Mouse (Mus musculus): ENCODE data around the gene Megf11.

DNA sequence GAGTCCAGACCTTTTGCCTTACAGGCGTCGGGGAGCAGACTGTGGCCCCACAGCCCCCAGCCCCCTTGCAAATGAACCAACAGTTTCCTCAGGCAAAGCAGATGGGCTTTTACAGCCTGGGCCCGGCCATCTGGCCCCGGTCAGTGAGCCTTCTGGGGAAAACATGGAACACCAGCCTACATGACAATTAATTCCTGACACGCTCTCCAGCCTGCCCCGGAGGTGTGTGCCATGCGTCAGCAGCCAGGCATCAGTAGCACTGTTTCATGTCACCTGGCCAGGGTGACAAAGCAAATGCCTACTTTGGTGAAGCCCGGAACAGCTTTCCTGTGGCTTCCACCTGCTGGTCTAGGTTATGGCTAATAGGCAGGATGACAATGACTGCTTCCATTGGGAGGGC lies 119.5 kb downstream of the Megf11 start:
- TF ChIP-seq CTCF (IDR thresholded peaks at IDR 0.05) = no peak
- no peak for TF ChIP-seq POLR2A (IDR thresholded peaks at IDR 0.05; ENCODE audit: insufficient read depth, low read depth, low read length)
